Mouse (Mus musculus) MEL (cell line): ENCODE measurements at regions not wholly inside any gene's neighbourhood (a gene's known extent, or its start where the extent isn't known, plus 50 kb on each side); places are given as distances from the start of the nearest gene placed in this dataset.

ENCODE experiments used
- DNase-seq: peaks from one replicate; pipeline ENCODE4 v3.0.0; 2011; ENCODE audit warnings: low read depth, low spot score
- H3K27ac ChIP-seq: 2 replicates; pipeline ENCODE4 v1.5.1; 2012; ENCODE audit warnings: low read depth, mild to moderate bottlenecking, control low read depth, low read length, moderate library complexity; ENCODE audit not compliant: control insufficient read depth
- H3K27me3 ChIP-seq, 2 experiments: fragments of 150-350 bp in 1 of 2; sonication (generic) in 1 of 2; 2 replicates each; pipeline ENCODE4 v1.6.1; 2012; ENCODE audit warnings: low read length in 2 of 2, mild to moderate bottlenecking in 2 of 2, improper control_type of control experiment in 1 of 2, moderate library complexity in 1 of 2; ENCODE audit not compliant: insufficient read depth in 2 of 2, control insufficient read depth in 1 of 2
- H3K36me3 ChIP-seq, 2 experiments: 2 replicates each; pipeline ENCODE4 v1.6.1; 2012 to 2014; ENCODE audit warnings: low read length in 2 of 2, improper control_type of control experiment in 1 of 2, inconsistent platforms in 1 of 2, mild to moderate bottlenecking in 1 of 2; ENCODE audit not compliant: insufficient read depth in 2 of 2, control insufficient read depth in 1 of 2
- H3K4me1 ChIP-seq, 2 experiments: fragments of 150-350 bp in 1 of 2; sonication (generic) in 1 of 2; 2 replicates each; pipeline ENCODE4 v1.6.1; 2012; ENCODE audit warnings: low read length in 2 of 2, improper control_type of control experiment in 1 of 2, mild to moderate bottlenecking in 1 of 2; ENCODE audit not compliant: insufficient read depth in 2 of 2, control insufficient read depth in 1 of 2
- H3K4me3 ChIP-seq, 2 experiments: fragments of 150-350 bp in 1 of 2; sonication (generic) in 1 of 2; 2 replicates each; pipeline ENCODE4 v1.5.1; 2012; ENCODE audit warnings: low read depth in 2 of 2, low read length in 2 of 2, mild to moderate bottlenecking in 2 of 2, moderate library complexity in 2 of 2, control low read depth in 1 of 2, improper control_type of control experiment in 1 of 2; ENCODE audit not compliant: control insufficient read depth in 1 of 2, insufficient read depth in 1 of 2
- H3K79me2 ChIP-seq: 2 replicates; pipeline ENCODE4 v1.6.1; 2012; ENCODE audit warnings: mild to moderate bottlenecking, low read length, moderate library complexity; ENCODE audit not compliant: control insufficient read depth, poor library complexity, insufficient read depth
- H3K9ac ChIP-seq: 2 replicates; pipeline ENCODE4 v1.6.1; 2012; ENCODE audit warnings: low read depth, mild to moderate bottlenecking, control low read depth, low read length, moderate library complexity; ENCODE audit not compliant: control insufficient read depth, poor library complexity, severe bottlenecking
- H3K9me3 ChIP-seq: fragments of 150-350 bp; sonication (generic); replicated peaks from 2 replicates; pipeline ENCODE4 v1.6.1; 2012; ENCODE audit warnings: mild to moderate bottlenecking, low read length, improper control_type of control experiment, moderate library complexity; ENCODE audit not compliant: insufficient read depth
- CHD2 ChIP-seq: IDR thresholded peaks from 2 replicates; pipeline ENCODE4 v1.6.1; 2011; ENCODE audit warnings: low read length, improper control_type of control experiment
- CTCF ChIP-seq, 3 experiments: IDR thresholded peaks in 2 of 3; conservative IDR thresholded peaks in 1 of 3; 2 replicates each; pipeline ENCODE4 v1.5.1; 2011 to 2012; ENCODE audit warnings: low read length in 3 of 3, low read depth in 2 of 3, mild to moderate bottlenecking in 2 of 3, improper control_type of control experiment in 1 of 3, inconsistent platforms in 1 of 3, mixed read lengths in 1 of 3, moderate library complexity in 1 of 3; ENCODE audit not compliant: control insufficient read depth in 1 of 3, insufficient read depth in 1 of 3, poor library complexity in 1 of 3, severe bottlenecking in 1 of 3
- E2F4 ChIP-seq: IDR thresholded peaks from 2 replicates; pipeline ENCODE4 v1.6.1; 2011; ENCODE audit warnings: low read depth, low read length, improper control_type of control experiment, borderline replicate concordance
- ELF1 ChIP-seq: IDR thresholded peaks from 2 replicates; pipeline ENCODE4 v1.6.1; 2014; ENCODE audit warnings: low read depth, mild to moderate bottlenecking, inconsistent platforms, low read length, improper control_type of control experiment, moderate library complexity
- EP300 ChIP-seq, 2 experiments: IDR thresholded peaks; 2 replicates each; pipeline ENCODE4 v1.6.1; 2011; ENCODE audit warnings: improper control_type of control experiment in 2 of 2, low read length in 2 of 2, low read depth in 1 of 2, mild to moderate bottlenecking in 1 of 2
- GABPA ChIP-seq: IDR thresholded peaks from 2 replicates; pipeline ENCODE4 v1.6.1; 2012; ENCODE audit warnings: low read depth, mild to moderate bottlenecking, inconsistent platforms, low read length, improper control_type of control experiment, moderate library complexity
- GATA1 ChIP-seq: IDR thresholded peaks from 2 replicates; pipeline ENCODE4 v1.6.1; 2011; ENCODE audit warnings: low read depth, low read length, improper control_type of control experiment
- HCFC1 ChIP-seq: IDR thresholded peaks from 2 replicates; pipeline ENCODE4 v1.6.1; 2012; ENCODE audit warnings: low read depth, mild to moderate bottlenecking, inconsistent platforms, low read length, improper control_type of control experiment, moderate library complexity
- KAT2A ChIP-seq: conservative IDR thresholded peaks from 2 replicates; pipeline ENCODE4 v1.6.1; 2012; ENCODE audit warnings: low read depth, low read length, improper control_type of control experiment, inconsistent platforms
- MAFK ChIP-seq: IDR thresholded peaks from 2 replicates; pipeline ENCODE4 v1.6.1; 2011; ENCODE audit warnings: low read depth, mild to moderate bottlenecking, low read length, improper control_type of control experiment, borderline replicate concordance
- MEF2A ChIP-seq: IDR thresholded peaks from 2 replicates; pipeline ENCODE4 v1.6.1; 2014; ENCODE audit warnings: low read depth, mild to moderate bottlenecking, inconsistent platforms, low read length, improper control_type of control experiment; ENCODE audit not compliant: poor library complexity, insufficient replicate concordance, severe bottlenecking; ENCODE audit errors: extremely low read depth
- MYB ChIP-seq: IDR thresholded peaks from 2 replicates; pipeline ENCODE4 v1.6.1; 2011; ENCODE audit warnings: mild to moderate bottlenecking, low read depth, low read length, improper control_type of control experiment
- NELFE ChIP-seq: IDR thresholded peaks from 2 replicates; pipeline ENCODE4 v1.6.1; 2011; ENCODE audit warnings: low read depth, low read length, improper control_type of control experiment
- POLR2AphosphoS2 ChIP-seq: IDR thresholded peaks from 2 replicates; pipeline ENCODE4 v1.6.1; 2011; ENCODE audit warnings: low read length, improper control_type of control experiment
- RCOR1 ChIP-seq: IDR thresholded peaks from 2 replicates; pipeline ENCODE4 v1.6.1; 2012; ENCODE audit warnings: low read depth, mild to moderate bottlenecking, inconsistent platforms, low read length, improper control_type of control experiment
- TBP ChIP-seq: IDR thresholded peaks from 2 replicates; pipeline ENCODE4 v1.8.0; 2011; ENCODE audit warnings: low read depth, low read length, improper control_type of control experiment
- UBTF ChIP-seq: IDR thresholded peaks from 2 replicates; pipeline ENCODE4 v1.6.1; 2012; ENCODE audit warnings: low read depth, mild to moderate bottlenecking, inconsistent platforms, low read length, improper control_type of control experiment, moderate library complexity, borderline replicate concordance; ENCODE audit not compliant: insufficient read depth
- USF1 ChIP-seq: IDR thresholded peaks from 2 replicates; pipeline ENCODE4 v1.6.1; 2014; ENCODE audit warnings: low read depth, mild to moderate bottlenecking, inconsistent platforms, low read length, improper control_type of control experiment, moderate library complexity
- USF2 ChIP-seq, 2 experiments: IDR thresholded peaks; 2 replicates each; pipeline ENCODE4 v1.6.1; 2011 to 2012; ENCODE audit warnings: improper control_type of control experiment in 2 of 2, low read length in 2 of 2, borderline replicate concordance in 1 of 2, inconsistent platforms in 1 of 2, low read depth in 1 of 2, mild to moderate bottlenecking in 1 of 2; ENCODE audit not compliant: insufficient read depth in 1 of 2
- ZC3H11A ChIP-seq: IDR thresholded peaks from 2 replicates; pipeline ENCODE4 v1.6.1; 2012; ENCODE audit warnings: low read depth, mild to moderate bottlenecking, inconsistent platforms, low read length, improper control_type of control experiment

DNA sequence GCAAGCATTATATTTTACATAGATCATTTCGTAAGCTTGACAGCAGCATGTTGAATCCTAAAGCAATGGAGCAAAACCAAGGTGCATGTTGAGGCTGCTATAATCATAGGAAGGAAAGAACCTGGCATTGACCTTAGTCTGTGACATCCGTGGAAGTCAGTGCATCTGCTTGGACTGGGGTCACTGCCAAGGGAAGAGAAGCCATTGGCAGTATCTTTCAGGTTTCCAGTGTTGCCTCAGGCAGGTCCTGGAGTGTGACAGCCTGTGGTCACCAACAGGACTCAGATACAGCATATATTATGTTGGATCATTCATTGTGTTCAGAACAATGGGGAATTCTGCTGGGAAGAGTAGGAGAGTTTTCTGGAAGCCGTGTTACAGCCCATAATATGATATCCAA lies 535.8 kb upstream of the Auts2 start:
- H3K4me3 ChIP-seq: no peak overlapping the region
- DNase-seq: no peak
- H3K9me3 ChIP-seq: no peaks in the 10 kb centered on the region
- H3K79me2 ChIP-seq: no peaks in the 10 kb centered on the region
- TF ChIP-seq KAT2A (no peak), TBP (no peak), MEF2A (no peak), HCFC1 (no peak), CHD2 (no peak), RCOR1 (no peak), ZC3H11A (no peak), MAFK (no peak), NELFE (no peak), UBTF (no peak), E2F4 (no peak), POLR2AphosphoS2 (no peak), USF1 (no peak)
- H3K27me3 ChIP-seq: no peaks in the 10 kb centered on the region
- no peaks in the 10 kb centered on the region for H3K36me3 ChIP-seq
- H3K27ac ChIP-seq: no peak overlapping the region
- H3K4me1 ChIP-seq: no peaks in the 10 kb centered on the region
- H3K9ac ChIP-seq: no peak overlapping the region

DNA sequence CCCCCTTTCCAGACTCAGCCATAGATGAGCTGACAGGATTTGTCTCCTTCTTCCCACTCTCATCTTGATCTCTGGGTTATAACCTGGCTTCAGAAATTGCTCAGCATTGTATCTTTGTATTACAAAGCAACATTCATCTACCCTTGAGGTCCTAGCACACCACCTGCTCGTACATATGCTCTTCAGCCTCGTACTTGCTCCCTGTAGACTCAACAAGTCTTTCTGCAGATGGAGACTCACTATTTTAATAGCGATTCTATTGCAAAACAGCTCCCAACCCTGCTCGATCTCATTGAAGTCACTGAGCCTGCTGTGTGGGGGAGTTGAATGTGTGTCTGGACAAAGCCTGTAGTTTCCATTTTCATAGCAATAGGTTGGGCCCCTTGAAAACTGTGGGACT lies 535.2 kb upstream of the Auts2 start:
- H3K9ac ChIP-seq: no peak overlapping the region
- no peaks in the 10 kb centered on the region for H3K9me3 ChIP-seq
- TF ChIP-seq NELFE (no peak), MYB (no peak), GATA1 (no peak), ZC3H11A (no peak), ELF1 (no peak), MAFK (no peak), EP300 (IDR thresholded peaks at IDR 0.05; ENCODE audit: low read depth in 1 of 2, low read length in 2 of 2) (no peak), CTCF (IDR thresholded peaks at IDR 0.05 in 2 of 3, conservative IDR thresholded peaks at IDR 0.05 in 1 of 3; ENCODE audit: control insufficient read depth in 1 of 3, insufficient read depth in 1 of 3, low read depth in 2 of 3, low read length in 3 of 3, poor library complexity in 1 of 3, severe bottlenecking in 1 of 3) (no peak), USF2 (IDR thresholded peaks at IDR 0.05; ENCODE audit: borderline replicate concordance in 1 of 2, insufficient read depth in 1 of 2, low read depth in 1 of 2, low read length in 2 of 2) (no peak), GABPA (no peak)
- TF ChIP-seq, all 39 proteins: peak for 0
- Histone ChIP-seq H3K4me3 (no peak overlapping the region), H3K4me1 (no peaks in the 10 kb centered on the region), H3K27me3 (no peaks in the 10 kb centered on the region), H3K27ac (no peak overlapping the region), H3K36me3 (no peaks in the 10 kb centered on the region), H3K79me2 (no peaks in the 10 kb centered on the region)
- no peak for DNase-seq
